Mouse (Mus musculus) embryonic facial prominence, embryonic 14.5 days (tissue): ENCODE results near the gene Cacna1c. TPM values are rescaled to one million over a fixed set of nuclear protein-coding genes. Genes with fewer than 3 reads are reported as not detected.

Experiments
- ATAC-seq: fragments of 200-750 bp; cut with Nextera tagmentation; 2 replicates; pipeline ENCODE4 v1.8.0; 2017; ENCODE audit warnings: low read depth, moderate number of reproducible peaks, moderate TSS enrichment
- DNase-seq: peaks from one replicate; pipeline ENCODE4 v3.0.0-alpha.2; 2015; ENCODE audit warnings: low spot score
- H3K27ac ChIP-seq: fragments of 300-500 bp; sonication (generic); replicated peaks from 2 replicates; pipeline ENCODE4 v1.5.1; 2014; ENCODE audit warnings: low read depth, mild to moderate bottlenecking, low read length, moderate library complexity
- H3K27me3 ChIP-seq: fragments of 300-500 bp; sonication (generic); replicated peaks from 2 replicates; pipeline ENCODE4 v1.6.1; 2014; ENCODE audit warnings: low read length; ENCODE audit not compliant: control insufficient read depth, insufficient read depth
- H3K36me3 ChIP-seq: fragments of 300-500 bp; sonication (generic); 2 replicates; pipeline ENCODE4 v1.6.1; 2014; ENCODE audit warnings: low read length, mixed read lengths; ENCODE audit not compliant: control insufficient read depth, insufficient read depth
- H3K4me1 ChIP-seq: fragments of 300-500 bp; sonication (generic); 2 replicates; pipeline ENCODE4 v1.6.1; 2014; ENCODE audit warnings: antibody characterized with exemption, low read length; ENCODE audit not compliant: control insufficient read depth, insufficient read depth
- H3K4me2 ChIP-seq: fragments of 300-500 bp; sonication (generic); 2 replicates; pipeline ENCODE4 v1.6.1; 2014; ENCODE audit warnings: low read depth, mild to moderate bottlenecking, low read length, moderate library complexity, mixed read lengths
- H3K4me3 ChIP-seq: fragments of 300-500 bp; sonication (generic); 2 replicates; pipeline ENCODE4 v1.5.1; 2014; ENCODE audit warnings: low read depth, mild to moderate bottlenecking, low read length
- H3K9ac ChIP-seq: fragments of 300-500 bp; sonication (generic); 2 replicates; pipeline ENCODE4 v1.6.1; 2014; ENCODE audit warnings: low read depth, mild to moderate bottlenecking, low read length, moderate library complexity, mixed read lengths
- H3K9me3 ChIP-seq: fragments of 300-500 bp; sonication (generic); 2 replicates; pipeline ENCODE4 v1.6.1; 2016; ENCODE audit warnings: low read length; ENCODE audit not compliant: control insufficient read depth
- WGBS: fragments of 180-500 bp; shearing (Covaris S2); extraction: QIAGEN DNeasy Blood & Tissue Kit; methylation state at CpG from one replicate; pipeline ENCODE4 v1.1.7; 2014; 5-methylcytosine and 5-hydroxymethylcytosine counted together
- polyA plus RNA-seq: library from polyadenylated mRNA; unstranded; fragments of >200 nt; fragmentation: Nextera tagmentation; extraction: Ambion mirVana; gene quantifications from 2 replicates; pipeline ENCODE4 v1.2.1, GENCODE M21; 2014

Gene Cacna1c
- polyA plus RNA-seq, 1 experiment from 2014 or later: 4.8 TPM

- WGBS: 90% methylated on average over 9 of the region's 9 CpGs
These were observed 260.4 kb downstream of the Cacna1c start for GRCm38 (mm10) chr6:118935520-118936415.

GRCm38 (mm10) chr6:118934243-118934902 lies 261.8 kb downstream of the Cacna1c start:
- WGBS: 55% methylated on average over 9 of the region's 9 CpGs
- Histone ChIP-seq H3K4me3 (no peak overlapping the region), H3K27me3 (no peaks in the 10 kb centered on the region), H3K4me2 (no peak overlapping the region), H3K9ac (no peak overlapping the region), H3K9me3 (no peaks in the 10 kb centered on the region), H3K36me3 (no peaks in the 10 kb centered on the region), H3K4me1 (0 out of 2 replicates have a peak, but pooled peaks cover 2% of the 10 kb centered on the region), H3K27ac (no peak overlapping the region)
- ATAC-seq (no peak), DNase-seq (no peak)

More at GRCm38 (mm10) chr6:118935520-118936415, 260.4 kb downstream of the Cacna1c start:
- no peak overlapping the region for H3K4me2 ChIP-seq
- H3K9ac ChIP-seq: no peak overlapping the region
- H3K36me3 ChIP-seq: no peaks in the 10 kb centered on the region
- no peak overlapping the region for H3K4me3 ChIP-seq
- no peak overlapping the region; the same call in 1 of the 2 replicates for H3K27ac ChIP-seq
- no peaks in the 10 kb centered on the region for H3K27me3 ChIP-seq
- H3K4me1 ChIP-seq: 0 out of 2 replicates have a peak, but pooled peaks cover 2% of the 10 kb centered on the region
- ATAC-seq (no peak), DNase-seq (no peak)
- H3K9me3 ChIP-seq: no peaks in the 10 kb centered on the region

GRCm38 (mm10) chr6:118933017-118933594 lies 263.1 kb downstream of the Cacna1c start:
- 84% methylated on average over 9 of the region's 9 CpGs for WGBS
- Histone ChIP-seq H3K9ac (no peak overlapping the region), H3K36me3 (no peaks in the 10 kb centered on the region), H3K4me1 (peaks cover 9% of the 10 kb centered on the region; the same call in 1 of the 2 replicates), H3K9me3 (no peaks in the 10 kb centered on the region), H3K27ac (no peak overlapping the region), H3K4me3 (no peak overlapping the region), H3K4me2 (no peak overlapping the region), H3K27me3 (no peaks in the 10 kb centered on the region)
- DNase-seq: no peak
- ATAC-seq: no peak

- H3K9ac ChIP-seq: no peak overlapping the region
- H3K4me2 ChIP-seq: no peak overlapping the region
- H3K9me3 ChIP-seq: no peaks in the 10 kb centered on the region
- ATAC-seq: no peak
- no peaks in the 10 kb centered on the region for H3K27me3 ChIP-seq
- no peaks in the 10 kb centered on the region for H3K36me3 ChIP-seq
- H3K4me3 ChIP-seq: no peak overlapping the region
- peaks cover 16% of the 10 kb centered on the region; the same call in 1 of the 2 replicates for H3K4me1 ChIP-seq
- H3K27ac ChIP-seq: no peak overlapping the region
- DNase-seq: no peak
- 54% methylated on average over 8 of the region's 8 CpGs for WGBS
These were observed 264.1 kb downstream of the Cacna1c start for GRCm38 (mm10) chr6:118932002-118932700.

GRCm38 (mm10) chr6:118926669-118927068 lies 269.5 kb downstream of the Cacna1c start:
- no peaks in the 10 kb centered on the region for H3K9me3 ChIP-seq
- ATAC-seq (no peak), DNase-seq (no peak)
- no peak overlapping the region for H3K4me2 ChIP-seq
- no peak overlapping the region for H3K9ac ChIP-seq
- H3K4me1 ChIP-seq: peaks cover 14% of the 10 kb centered on the region; the same call in 1 of the 2 replicates
- no peaks in the 10 kb centered on the region for H3K27me3 ChIP-seq
- no peak overlapping the region for H3K27ac ChIP-seq
- 77% methylated on average over 3 of the region's 3 CpGs for WGBS
- H3K4me3 ChIP-seq: no peak overlapping the region
- H3K36me3 ChIP-seq: no peaks in the 10 kb centered on the region

GRCm38 (mm10) chr6:118924426-118924825 lies 271.8 kb downstream of the Cacna1c start:
- Histone ChIP-seq H3K9ac (no peak overlapping the region), H3K36me3 (no peaks in the 10 kb centered on the region), H3K4me3 (no peak overlapping the region), H3K4me2 (no peak overlapping the region), H3K9me3 (no peaks in the 10 kb centered on the region), H3K27ac (no peak overlapping the region), H3K27me3 (no peaks in the 10 kb centered on the region), H3K4me1 (peaks cover 14% of the 10 kb centered on the region; the same call in 1 of the 2 replicates)
- no peak for DNase-seq
- ATAC-seq: no peak
- WGBS: 85% methylated on average over 12 of the region's 12 CpGs

GRCm38 (mm10) chr6:118923926-118924325 lies 272.3 kb downstream of the Cacna1c start:
- peaks cover 14% of the 10 kb centered on the region; the same call in 1 of the 2 replicates for H3K4me1 ChIP-seq
- H3K4me3 ChIP-seq: no peak overlapping the region
- 60% methylated on average over 2 of the region's 2 CpGs for WGBS
- H3K27ac ChIP-seq: no peak overlapping the region
- H3K27me3 ChIP-seq: no peaks in the 10 kb centered on the region
- DNase-seq: no peak
- no peak overlapping the region for H3K9ac ChIP-seq
- H3K36me3 ChIP-seq: no peaks in the 10 kb centered on the region
- H3K9me3 ChIP-seq: no peaks in the 10 kb centered on the region
- H3K4me2 ChIP-seq: no peak overlapping the region
- no peak for ATAC-seq

- no peaks in the 10 kb centered on the region for H3K36me3 ChIP-seq
- H3K9ac ChIP-seq: no peak overlapping the region
- H3K4me3 ChIP-seq: no peak overlapping the region
- ATAC-seq: peak; percentile 7; the same call in 1 of the 2 replicates
- H3K9me3 ChIP-seq: no peaks in the 10 kb centered on the region
- WGBS: 77% methylated on average over 5 of the region's 5 CpGs
- H3K4me1 ChIP-seq: peaks cover 9% of the 10 kb centered on the region; the same call in 1 of the 2 replicates
- H3K4me2 ChIP-seq: no peak overlapping the region
- no peaks in the 10 kb centered on the region for H3K27me3 ChIP-seq
- no peak overlapping the region for H3K27ac ChIP-seq
- no peak for DNase-seq
These were observed 273.0 kb downstream of the Cacna1c start for GRCm38 (mm10) chr6:118923212-118923577.
